Mouse (Mus musculus): Measurements from ENCODE around the gene Atp1a2.

GRCm38 (mm10) chr1:172323801-172324359 is 26.0 kb upstream of the Atp1a2 start:
- TF ChIP-seq POLR2A (IDR thresholded peaks at IDR 0.05; ENCODE audit: borderline replicate concordance, extremely low read depth, insufficient read depth, insufficient read length, poor library complexity, severe bottlenecking) (no peak), CTCF (IDR thresholded peaks at IDR 0.05; ENCODE audit: borderline replicate concordance, extremely low read depth, insufficient read depth, insufficient read length) (no peak)

Measured in brain, embryonic 14.5 days (tissue).